Mouse (Mus musculus) spleen, adult 2 months (tissue): Measurements from ENCODE around the gene Btbd18. TPM values are rescaled to one million over a fixed set of nuclear protein-coding genes. Genes with fewer than 3 reads are reported as not detected.

Source experiments
- DNase-seq, 2 experiments: peaks; one replicate each; pipeline versions ENCODE4 v3.0.0 to v3.0.0-alpha.2; 2012 to 2021; ENCODE audit warnings: low spot score in 2 of 2, low read depth in 1 of 2
- H3K27ac ChIP-seq: fragments of 200-500 bp; 2 replicates; pipeline ENCODE4 v1.5.1; 2012; ENCODE audit warnings: low read length, inconsistent platforms; ENCODE audit not compliant: insufficient read depth
- H3K27me3 ChIP-seq: fragments of 200-500 bp; 2 replicates; pipeline ENCODE4 v1.6.1; 2012; ENCODE audit warnings: mild to moderate bottlenecking, moderate library complexity, low read length, inconsistent platforms; ENCODE audit not compliant: control insufficient read depth, insufficient read depth
- H3K36me3 ChIP-seq: fragments of 200-500 bp; 2 replicates; pipeline ENCODE4 v1.6.1; 2012; ENCODE audit warnings: mild to moderate bottlenecking, low read length, inconsistent platforms; ENCODE audit not compliant: control insufficient read depth, insufficient read depth
- H3K4me1 ChIP-seq: fragments of 200-500 bp; 2 replicates; pipeline ENCODE4 v1.6.1; 2011; ENCODE audit warnings: inconsistent platforms; ENCODE audit not compliant: control insufficient read depth, insufficient read depth, insufficient read length
- H3K4me3 ChIP-seq: fragments of 200-500 bp; 2 replicates; pipeline ENCODE4 v1.5.1; 2011; ENCODE audit warnings: mild to moderate bottlenecking, inconsistent platforms; ENCODE audit not compliant: insufficient read depth, insufficient read length; ENCODE audit errors: extremely low read depth
- CTCF ChIP-seq: fragments of 200-500 bp; IDR thresholded peaks from 2 replicates; pipeline ENCODE4 v1.5.1; 2011; ENCODE audit warnings: mild to moderate bottlenecking, inconsistent platforms; ENCODE audit not compliant: insufficient read depth, insufficient read length, insufficient replicate concordance; ENCODE audit errors: extremely low read depth
- POLR2A ChIP-seq: fragments of 200-500 bp; IDR thresholded peaks from 2 replicates; pipeline ENCODE4 v1.6.1; 2011; ENCODE audit warnings: low read depth, low read length, inconsistent platforms
- WGBS: fragments of 180-500 bp; shearing (Covaris S2); methylation state at CpG from one replicate; pipeline ENCODE4 v1.1.7; 2018; 5-methylcytosine and 5-hydroxymethylcytosine counted together
- polyA plus RNA-seq: library from polyadenylated mRNA; depleted of rRNA; stranded (reverse); fragments of >200 nt; gene quantifications from 2 replicates; pipeline ENCODE4 v1.2.3, GENCODE M21; 2012

The Btbd18 gene
- polyA plus RNA-seq, 1 experiment = not detected

- DNase-seq = no peak
- no peaks in the 10 kb centered on the region; the same call in 1 of the 2 replicates for H3K36me3 ChIP-seq
- no peaks in the 10 kb centered on the region for H3K27me3 ChIP-seq
- TF ChIP-seq CTCF (no peak), POLR2A (no peak)
- 34% methylated on average over 3 of the region's 3 CpGs for WGBS
- peaks cover 11% of the 10 kb centered on the region; the same call in 1 of the 2 replicates for H3K4me1 ChIP-seq
- H3K4me3 ChIP-seq = no peak overlapping the region
- peak overlapping the region; percentile 29 for H3K27ac ChIP-seq
These were observed 35.3 kb upstream of the Btbd18 start for GRCm38 (mm10) chr2:84623428-84624119.

GRCm38 (mm10) chr2:84624201-84624600 lies 34.7 kb upstream of the Btbd18 start:
- TF ChIP-seq CTCF (no peak), POLR2A (no peak)
- 93% methylated on average over 17 of the region's 17 CpGs for WGBS
- Histone ChIP-seq H3K36me3 (no peaks in the 10 kb centered on the region; the same call in 1 of the 2 replicates), H3K4me1 (peaks cover 11% of the 10 kb centered on the region; the same call in 1 of the 2 replicates), H3K27ac (peak overlapping the region; percentile 24; the same call in 1 of the 2 replicates), H3K4me3 (no peak overlapping the region), H3K27me3 (no peaks in the 10 kb centered on the region)
- DNase-seq = no peak

- DNase-seq = no peak
- no peak overlapping the region for H3K4me3 ChIP-seq
- TF ChIP-seq CTCF (no peak), POLR2A (no peak)
- H3K27me3 ChIP-seq = no peaks in the 10 kb centered on the region
- WGBS = 86% methylated on average over 7 of the region's 7 CpGs
- peaks cover 11% of the 10 kb centered on the region; the same call in 1 of the 2 replicates for H3K4me1 ChIP-seq
- no peaks in the 10 kb centered on the region for H3K36me3 ChIP-seq
- 0 out of 2 replicates have a peak overlapping the region, but pooled peaks have one; percentile 8 for H3K27ac ChIP-seq
These were observed 32.4 kb upstream of the Btbd18 start for GRCm38 (mm10) chr2:84626366-84626975.

- Histone ChIP-seq H3K36me3 (no peaks in the 10 kb centered on the region), H3K27ac (no peak overlapping the region)
These were observed 31.8 kb upstream of the Btbd18 start for GRCm38 (mm10) chr2:84627036-84627435.

GRCm38 (mm10) chr2:84632001-84632400 lies 26.9 kb upstream of the Btbd18 start:
- Histone ChIP-seq H3K4me3 (no peak overlapping the region), H3K36me3 (no peaks in the 10 kb centered on the region), H3K27me3 (no peaks in the 10 kb centered on the region), H3K27ac (no peak overlapping the region), H3K4me1 (peaks cover 8% of the 10 kb centered on the region; the same call in 1 of the 2 replicates)
- 94% methylated on average over 1 of the region's 1 CpGs for WGBS
- no peak for DNase-seq
- no peak for TF ChIP-seq CTCF
- TF ChIP-seq POLR2A = no peak

More at GRCm38 (mm10) chr2:84627036-84627435, 31.8 kb upstream of the Btbd18 start:
- WGBS = 79% methylated on average over 3 of the region's 3 CpGs
- Histone ChIP-seq H3K27me3 (no peaks in the 10 kb centered on the region), H3K4me3 (no peak overlapping the region), H3K4me1 (peaks cover 11% of the 10 kb centered on the region; the same call in 1 of the 2 replicates)
- no peak for DNase-seq
- TF ChIP-seq POLR2A (no peak), CTCF (no peak)

- no peaks in the 10 kb centered on the region for H3K27me3 ChIP-seq
- H3K4me3 ChIP-seq = no peak overlapping the region
- DNase-seq = no peak
- H3K27ac ChIP-seq = peak overlapping the region; percentile 87
- no peaks in the 10 kb centered on the region for H3K36me3 ChIP-seq
- H3K4me1 ChIP-seq = peaks cover 8% of the 10 kb centered on the region; the same call in 1 of the 2 replicates
- TF ChIP-seq POLR2A = no peak
- no peak for TF ChIP-seq CTCF
- WGBS = 14% methylated on average over 3 of the region's 3 CpGs
These were observed 25.9 kb upstream of the Btbd18 start for GRCm38 (mm10) chr2:84632999-84633398.

GRCm38 (mm10) chr2:84634006-84634405 lies 24.9 kb upstream of the Btbd18 start:
- Histone ChIP-seq H3K27me3 (no peaks in the 10 kb centered on the region), H3K36me3 (no peaks in the 10 kb centered on the region), H3K4me3 (no peak overlapping the region), H3K4me1 (peaks cover 8% of the 10 kb centered on the region; the same call in 1 of the 2 replicates), H3K27ac (peak overlapping the region; percentile 16; the same call in 1 of the 2 replicates)
- 69% methylated on average over 4 of the region's 4 CpGs for WGBS
- no peak for TF ChIP-seq POLR2A
- TF ChIP-seq CTCF = no peak
- DNase-seq = no peak
